Mouse (Mus musculus) embryo, embryonic 11.5 days (tissue): Measurements from ENCODE around the gene Dnajc13.

Source experiments
- DNase-seq: peaks from one replicate; pipeline ENCODE4 v3.0.0-alpha.2; 2012; ENCODE audit warnings: low read depth, low spot score

The Dnajc13 gene

GRCm38 (mm10) chr9:104262823-104263352 is at the start of gene Dnajc13:
Dnajc13 (minus strand) TSS chr9:104262930.
- peak; percentile 96 for DNase-seq

- peak; percentile 46 for DNase-seq
Measured at GRCm38 (mm10) chr9:104306734-104307133, 44.0 kb upstream of the Dnajc13 start.

- DNase-seq: no peak
Measured at GRCm38 (mm10) chr9:104305333-104306111, 42.8 kb upstream of the Dnajc13 start.

GRCm38 (mm10) chr9:104304800-104305199 is 42.1 kb upstream of the Dnajc13 start:
- no peak for DNase-seq

GRCm38 (mm10) chr9:104304376-104304775 is 41.6 kb upstream of the Dnajc13 start:
- no peak for DNase-seq

GRCm38 (mm10) chr9:104300569-104300968 is 37.8 kb upstream of the Dnajc13 start:
- DNase-seq: no peak

- no peak for DNase-seq
Measured at GRCm38 (mm10) chr9:104297041-104297440, 34.3 kb upstream of the Dnajc13 start.

GRCm38 (mm10) chr9:104284934-104285333 is 22.2 kb upstream of the Dnajc13 start:
- no peak for DNase-seq

- no peak for DNase-seq
Measured at GRCm38 (mm10) chr9:104282536-104282935, 19.8 kb upstream of the Dnajc13 start.

- DNase-seq: no peak
Measured at GRCm38 (mm10) chr9:104281737-104282136, 19.0 kb upstream of the Dnajc13 start.

GRCm38 (mm10) chr9:104280725-104281495 is 18.2 kb upstream of the Dnajc13 start:
- no peak for DNase-seq

GRCm38 (mm10) chr9:104277528-104278162 is 14.9 kb upstream of the Dnajc13 start:
- DNase-seq: peak; percentile 53

- DNase-seq: no peak
Measured at GRCm38 (mm10) chr9:104275084-104275785, 12.5 kb upstream of the Dnajc13 start.

GRCm38 (mm10) chr9:104272057-104272456 is 9.3 kb upstream of the Dnajc13 start:
- DNase-seq: no peak

- no peak for DNase-seq
Measured at GRCm38 (mm10) chr9:104271642-104272041, 8.9 kb upstream of the Dnajc13 start.

- no peak for DNase-seq
Measured at GRCm38 (mm10) chr9:104269944-104270343, 7.2 kb upstream of the Dnajc13 start.

GRCm38 (mm10) chr9:104269349-104269871 is 6.7 kb upstream of the Dnajc13 start:
- DNase-seq: no peak

GRCm38 (mm10) chr9:104264567-104264966 is 1.8 kb upstream of the Dnajc13 start:
- no peak for DNase-seq

- DNase-seq: peak; percentile 24
Measured at GRCm38 (mm10) chr9:104262016-104262762, 541 bp downstream of the Dnajc13 start.

- no peak for DNase-seq
Measured at GRCm38 (mm10) chr9:104260306-104260705, 2.4 kb downstream of the Dnajc13 start.
